Mouse (Mus musculus) ZHBTc4 (cell line): ENCODE data around the gene 9130008F23Rik.
A peak's percentile ranks its signal among the peaks of the same experiment; 100 is the strongest.

ENCODE experiments used
- DNase-seq: peaks from one replicate; pipeline ENCODE4 v3.0.0-alpha.2; 2011; ENCODE audit warnings: low read depth, low spot score

The 9130008F23Rik gene

DNA sequence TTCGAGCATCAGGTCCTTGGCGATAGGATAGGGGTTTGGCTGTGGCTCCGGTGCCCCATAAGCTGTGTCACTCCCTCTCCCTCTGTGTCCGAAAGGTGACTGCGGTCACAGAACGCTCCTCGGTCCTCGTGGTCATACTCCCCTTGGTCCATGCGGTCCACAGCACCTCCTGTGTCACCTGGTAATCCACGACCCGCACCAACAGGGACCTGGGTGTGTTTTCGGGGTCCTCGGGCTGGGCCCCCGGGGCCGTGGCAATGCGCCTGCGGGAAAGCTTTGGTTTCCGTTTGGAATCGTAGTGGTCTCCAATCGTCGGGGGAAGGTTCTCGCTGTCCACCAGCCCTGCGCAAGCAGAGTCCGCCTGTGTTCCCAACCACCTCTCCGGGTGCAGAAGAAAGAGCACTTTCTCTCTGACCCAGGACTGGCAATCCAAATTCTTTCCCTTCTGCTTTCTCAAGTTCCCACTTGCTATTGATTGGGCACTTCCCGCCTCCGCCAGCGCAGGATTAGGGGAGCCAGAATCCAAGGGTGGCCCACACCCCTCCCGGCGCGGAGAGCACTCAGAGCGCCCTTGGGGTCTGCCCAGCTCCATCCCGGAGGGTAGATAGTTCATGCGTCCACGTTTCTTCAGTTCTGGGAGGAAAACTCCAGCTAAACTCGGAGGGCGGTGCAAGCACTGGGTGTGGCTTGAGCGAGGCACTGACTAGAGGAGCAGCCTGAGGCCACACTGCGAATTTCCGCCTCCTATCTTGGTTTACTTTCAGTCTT lies at the start of gene 9130008F23Rik:
9130008F23Rik (minus strand) TSS at position 636 of the 768 bp plus-strand sequence.
- peak; percentile 38 for DNase-seq

DNA sequence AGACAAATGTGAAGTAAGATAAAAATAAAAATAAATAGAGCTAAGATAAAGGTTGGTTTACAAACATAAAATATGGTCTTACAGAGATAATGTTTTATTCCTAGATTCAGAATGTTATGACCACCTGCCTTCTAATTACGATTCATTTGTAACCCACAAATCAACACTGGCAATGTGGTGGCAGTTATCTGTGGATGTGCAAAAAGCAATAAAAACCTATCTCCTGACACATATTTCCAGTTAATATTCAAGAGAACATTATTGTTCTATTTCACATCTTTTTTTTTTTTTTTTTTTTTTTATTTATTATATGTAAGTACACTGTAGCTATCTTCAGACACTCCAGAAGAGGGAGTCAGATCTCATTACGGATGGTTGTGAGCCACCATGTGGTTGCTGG lies 35.1 kb upstream of the 9130008F23Rik start:
- DNase-seq: no peak

DNA sequence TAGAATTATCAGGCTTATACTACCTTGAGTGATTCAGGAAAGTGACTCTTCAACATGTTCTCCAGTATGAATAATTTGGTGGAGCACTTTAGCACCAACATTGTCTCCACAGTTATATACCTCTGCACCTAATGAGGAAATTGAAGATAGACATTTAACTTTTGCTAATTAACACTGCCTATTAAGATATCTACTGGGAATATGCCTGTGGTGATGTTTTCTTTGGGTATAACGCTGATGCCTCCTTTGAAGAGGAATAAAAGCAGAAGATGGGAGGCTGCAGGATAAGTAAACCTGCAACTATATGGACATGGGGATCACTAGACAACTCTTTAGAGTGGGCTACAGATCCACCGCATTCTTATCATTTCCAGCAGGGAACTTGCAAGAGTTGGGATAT lies 33.9 kb upstream of the 9130008F23Rik start, which contains the start of gene Glyatl3:
Glyatl3 (minus strand) TSS at position 101 of the 400 bp plus-strand sequence.
- DNase-seq: no peak

DNA sequence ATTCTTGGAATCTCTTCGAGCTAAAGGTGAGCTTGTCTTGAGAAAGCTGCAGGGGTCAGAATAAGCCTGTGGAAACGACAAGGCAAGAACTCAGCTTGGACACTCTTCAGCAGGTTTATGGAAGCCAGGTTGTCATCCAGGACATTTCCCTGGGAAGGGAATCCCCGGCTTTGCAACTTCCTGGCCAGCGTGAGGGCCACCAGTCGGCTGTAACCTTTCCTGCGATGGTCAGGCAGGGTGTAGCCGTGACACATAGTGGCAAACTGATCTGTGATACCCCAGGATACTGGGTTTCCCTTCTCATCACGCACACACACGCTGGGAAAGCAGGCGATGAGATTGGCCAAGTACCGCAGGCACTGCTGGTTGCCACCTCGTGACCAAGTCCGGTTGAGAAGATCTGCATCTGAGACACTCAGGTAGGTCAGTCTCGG lies 24.4 kb upstream of the 9130008F23Rik start:
- peak; percentile 50 for DNase-seq

DNA sequence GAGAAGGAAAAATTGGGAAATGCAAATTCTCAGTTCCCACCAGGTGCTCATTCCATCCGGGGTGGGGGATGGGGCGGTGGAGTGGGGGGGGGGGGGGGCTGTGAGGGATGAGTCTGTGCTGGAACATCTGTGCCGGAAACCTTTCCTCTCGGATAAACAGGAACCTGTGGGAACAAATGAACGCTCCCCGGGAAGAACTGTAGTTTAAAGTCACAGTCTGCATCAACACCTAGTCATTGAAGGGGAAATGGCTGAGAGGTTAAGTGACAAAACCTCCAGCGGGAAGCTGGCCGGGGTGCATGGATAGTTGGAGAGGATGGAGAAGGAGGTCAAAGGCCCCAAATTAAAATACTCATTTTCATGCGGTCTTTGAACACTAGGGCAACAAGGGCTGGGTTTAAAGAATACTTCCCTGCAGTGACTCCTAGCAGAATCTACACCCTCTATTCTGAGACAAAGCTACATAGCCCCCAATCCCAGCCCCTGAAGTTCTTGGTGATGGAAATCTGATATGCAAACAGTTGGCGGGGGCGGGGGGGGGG lies 23.8 kb upstream of the 9130008F23Rik start:
- DNase-seq: peak; percentile 50

DNA sequence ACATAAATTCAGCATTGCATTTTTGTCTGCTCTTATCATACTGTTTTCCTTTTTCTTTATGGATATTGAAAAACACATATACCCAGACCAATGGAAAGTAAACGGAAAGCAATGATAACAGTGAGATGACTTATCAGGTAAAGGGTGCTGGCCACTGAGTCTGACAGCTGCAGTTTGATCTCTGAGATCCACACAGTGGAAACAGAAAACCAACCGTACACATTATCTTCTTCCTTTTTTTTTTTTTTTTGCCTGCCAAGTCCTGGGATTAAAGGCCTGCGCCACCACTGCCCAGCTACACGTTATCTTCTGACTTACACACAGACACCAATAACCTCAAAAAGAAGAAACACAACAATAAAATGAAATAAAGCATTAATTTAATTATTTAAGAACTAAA lies 23.0 kb upstream of the 9130008F23Rik start:
- no peak for DNase-seq

DNA sequence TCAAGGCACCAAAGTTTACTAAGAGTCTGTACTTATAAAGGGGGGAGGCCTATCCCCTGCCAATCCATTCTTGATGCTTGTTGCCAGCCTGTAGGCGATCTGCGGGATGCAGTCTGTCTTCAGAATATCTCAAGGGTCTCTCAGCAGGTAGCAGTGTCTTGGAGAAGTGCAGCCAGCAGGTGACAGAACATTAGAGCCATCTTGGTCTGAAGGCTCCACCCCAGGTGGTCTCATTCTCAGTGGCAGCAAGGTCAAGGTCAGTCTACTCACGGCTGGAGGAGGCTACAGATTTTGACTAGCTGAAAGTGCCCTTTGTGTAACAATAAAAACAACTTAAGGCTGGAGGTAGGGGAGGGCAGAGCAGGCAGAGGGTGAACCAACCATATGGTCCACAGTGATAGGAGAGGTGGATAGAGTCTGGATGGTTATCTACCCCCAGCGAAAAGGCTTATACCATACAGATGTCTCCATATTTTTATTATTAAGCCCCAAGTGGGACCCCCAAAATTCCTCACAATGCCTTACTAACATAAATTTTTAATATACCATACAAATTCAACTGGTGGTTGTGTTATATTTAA lies 19.5 kb upstream of the 9130008F23Rik start:
- peak; percentile 85 for DNase-seq

DNA sequence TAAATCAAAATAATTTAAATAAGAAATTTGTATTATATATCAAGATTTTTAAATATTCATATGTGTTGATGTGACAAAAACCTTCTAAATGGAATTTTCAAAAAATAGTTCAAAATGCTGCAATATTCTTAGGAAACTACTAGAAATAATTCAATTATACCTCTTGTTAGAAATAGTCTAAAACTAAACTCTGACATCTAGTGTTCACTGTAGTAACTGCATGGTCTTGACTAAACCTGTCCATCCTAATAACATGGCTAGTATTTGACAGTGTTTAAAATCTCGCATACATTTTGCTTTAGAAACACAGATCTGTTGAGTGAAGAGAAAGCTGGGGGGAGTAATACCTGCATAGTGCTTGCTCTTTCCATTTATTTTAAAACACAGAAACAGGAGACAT lies 16.5 kb upstream of the 9130008F23Rik start:
- peak; percentile 39 for DNase-seq

DNA sequence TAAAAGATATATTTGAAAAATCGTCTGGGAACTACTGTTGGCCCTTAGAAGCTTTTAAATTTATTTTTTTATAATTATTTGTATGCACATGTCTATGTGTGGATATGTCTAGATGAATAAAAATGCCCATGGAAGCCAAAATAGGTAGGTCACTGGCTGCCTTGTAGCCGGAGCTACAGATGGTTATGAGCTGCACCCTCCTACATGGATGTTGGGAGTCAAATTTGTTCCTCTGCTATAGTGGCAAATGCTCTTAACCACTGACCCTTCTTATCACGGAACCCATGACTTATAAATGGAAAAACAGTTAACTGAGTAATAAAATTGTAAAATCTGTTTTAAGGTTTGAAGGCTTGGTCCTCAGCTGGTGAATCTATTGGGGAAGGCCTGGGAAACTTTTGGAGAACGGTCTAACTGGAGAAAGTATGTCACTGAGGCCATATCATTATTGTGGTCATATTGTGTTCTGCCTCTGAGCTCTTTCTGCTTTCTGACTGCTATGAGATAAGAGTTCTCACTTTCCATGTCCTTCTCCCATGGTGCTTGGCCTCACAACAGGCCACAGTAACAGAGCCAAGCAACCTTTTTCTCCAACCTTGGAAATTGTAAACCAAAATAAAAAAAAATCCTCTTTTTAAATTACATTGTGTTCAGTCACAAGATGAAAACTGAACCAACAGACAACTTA lies 7.6 kb upstream of the 9130008F23Rik start:
- no peak for DNase-seq

DNA sequence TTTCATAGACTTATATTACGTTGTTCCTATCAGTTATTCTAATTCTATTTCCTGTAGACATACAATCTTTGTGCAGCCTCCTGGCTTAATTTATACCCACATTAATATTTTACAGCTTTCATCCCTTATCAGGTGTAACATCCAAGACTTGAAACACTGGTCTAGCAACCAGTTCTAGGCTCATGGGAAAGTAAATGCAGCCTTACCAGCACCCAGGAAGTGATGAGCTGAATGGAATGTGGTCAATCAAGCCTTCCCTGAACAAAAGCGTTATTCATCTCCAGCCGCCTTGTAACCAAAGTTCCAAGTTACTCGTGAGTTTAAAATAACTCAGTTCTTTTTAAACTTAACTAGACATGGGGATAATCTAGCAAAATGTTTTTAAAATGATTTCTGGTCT lies 4.8 kb upstream of the 9130008F23Rik start:
- DNase-seq: no peak

DNA sequence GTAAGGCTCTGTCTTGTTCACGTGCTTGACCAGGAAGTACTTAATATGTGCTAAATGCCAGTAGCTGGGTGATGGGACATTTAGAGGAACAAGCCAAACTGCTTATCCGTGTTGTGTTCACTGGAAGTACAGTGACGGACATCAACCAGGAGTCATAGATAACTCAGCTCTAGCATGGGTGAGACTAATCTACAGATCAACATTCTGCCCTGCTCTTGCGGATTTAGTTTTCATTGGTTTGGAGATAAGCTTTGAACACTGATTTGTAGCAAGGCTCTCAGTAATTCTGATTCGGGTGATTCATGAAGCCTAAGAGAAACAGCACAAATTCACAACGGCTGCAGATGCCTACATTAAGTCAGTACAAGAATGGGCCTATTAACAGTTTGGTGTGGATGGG lies 1.8 kb upstream of the 9130008F23Rik start:
- no peak for DNase-seq

DNA sequence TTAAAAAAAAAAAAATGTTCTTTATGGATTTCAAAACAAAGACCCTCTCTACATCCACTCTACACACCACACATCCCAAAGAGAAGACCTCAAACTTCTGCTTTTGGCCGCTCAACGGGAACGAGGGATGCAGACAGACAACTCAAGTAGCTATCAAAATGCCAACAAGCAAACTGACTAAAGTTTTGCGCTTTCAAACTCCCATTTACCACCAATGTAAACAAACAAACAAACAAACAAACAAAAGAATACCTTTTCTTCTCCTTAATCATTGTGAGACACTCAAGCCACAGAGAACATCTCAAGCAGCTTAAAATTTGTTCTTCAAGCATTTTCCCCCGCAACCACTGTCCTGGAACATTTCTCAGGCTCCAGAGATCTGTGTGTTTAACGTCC lies 833 bp downstream of the 9130008F23Rik start:
- DNase-seq: no peak

DNA sequence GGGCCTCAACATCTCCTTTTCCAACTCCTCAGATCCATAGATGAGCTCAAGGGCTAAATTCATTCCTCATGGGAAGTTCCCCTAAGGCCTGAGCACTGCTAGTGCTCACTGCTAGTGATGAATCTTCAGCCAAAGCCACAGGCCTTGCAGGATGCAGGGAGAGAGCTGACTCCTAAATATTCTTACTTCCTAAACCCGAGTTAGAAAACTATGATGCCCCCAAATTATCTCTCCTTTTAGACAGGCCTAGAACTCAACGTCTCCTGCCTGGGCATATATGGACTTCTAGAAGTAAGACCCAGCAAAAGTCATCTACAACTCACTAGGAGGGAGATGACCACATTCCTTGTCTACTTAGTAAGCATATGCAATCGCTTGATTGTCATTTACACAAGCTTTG lies 2.6 kb downstream of the 9130008F23Rik start:
- no peak for DNase-seq

DNA sequence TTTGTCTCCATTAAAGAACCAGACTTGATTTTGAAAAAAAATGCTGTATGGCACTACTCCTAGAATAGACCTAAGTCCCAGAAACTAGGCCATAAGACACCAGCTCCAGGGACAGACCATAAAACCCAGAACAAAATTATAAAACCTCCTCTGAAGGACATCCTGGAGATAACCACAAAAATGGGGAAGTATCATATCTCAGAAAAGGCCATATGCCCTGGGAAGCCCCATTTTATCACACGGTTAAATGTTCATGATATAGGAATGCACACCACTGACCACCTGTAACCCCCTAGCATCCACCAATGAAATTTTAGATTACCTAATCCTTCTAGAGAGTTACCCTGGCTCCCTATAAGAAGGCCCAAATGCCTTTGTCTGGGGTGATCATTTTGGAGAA lies 4.8 kb downstream of the 9130008F23Rik start:
- DNase-seq: no peak

DNA sequence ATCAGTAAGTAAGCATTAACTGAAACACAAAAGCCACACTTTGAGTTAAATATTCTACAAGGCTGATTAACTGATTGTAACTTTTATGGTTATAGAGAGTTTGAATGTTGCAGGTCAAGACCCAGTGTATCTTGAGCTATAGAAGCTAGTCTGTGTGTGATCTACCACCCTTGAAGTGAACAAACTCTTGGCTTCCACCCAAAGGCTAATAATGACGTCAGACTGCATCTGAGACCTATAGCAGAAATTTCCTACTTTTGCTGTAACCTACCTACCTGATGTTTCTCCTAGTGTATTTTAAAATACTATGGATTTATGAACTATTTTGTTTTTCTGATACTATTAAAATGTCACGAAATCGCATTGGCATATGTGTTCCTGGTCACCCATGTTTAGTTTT lies 5.7 kb downstream of the 9130008F23Rik start:
- no peak for DNase-seq

DNA sequence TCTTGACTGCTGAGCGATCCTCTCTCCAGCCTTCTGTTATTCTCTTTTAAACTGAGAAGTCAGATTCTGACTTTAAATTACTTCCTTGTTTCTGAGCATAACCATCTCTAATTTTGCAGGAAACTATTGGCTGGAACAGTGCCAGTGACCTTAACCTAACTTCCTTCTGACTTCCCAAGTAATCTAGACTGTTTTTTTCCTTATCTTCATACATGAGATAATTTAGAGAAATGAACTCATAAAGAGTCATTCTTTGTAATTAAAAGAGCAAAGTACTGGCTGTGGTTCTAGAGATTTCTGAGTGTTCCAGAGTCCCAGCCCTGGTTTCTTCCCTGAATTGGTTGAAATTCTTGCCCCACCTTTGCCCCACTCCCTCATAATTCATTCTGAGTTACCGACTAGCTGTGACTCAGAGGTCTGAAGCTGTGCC lies 6.8 kb downstream of the 9130008F23Rik start:
- no peak for DNase-seq

DNA sequence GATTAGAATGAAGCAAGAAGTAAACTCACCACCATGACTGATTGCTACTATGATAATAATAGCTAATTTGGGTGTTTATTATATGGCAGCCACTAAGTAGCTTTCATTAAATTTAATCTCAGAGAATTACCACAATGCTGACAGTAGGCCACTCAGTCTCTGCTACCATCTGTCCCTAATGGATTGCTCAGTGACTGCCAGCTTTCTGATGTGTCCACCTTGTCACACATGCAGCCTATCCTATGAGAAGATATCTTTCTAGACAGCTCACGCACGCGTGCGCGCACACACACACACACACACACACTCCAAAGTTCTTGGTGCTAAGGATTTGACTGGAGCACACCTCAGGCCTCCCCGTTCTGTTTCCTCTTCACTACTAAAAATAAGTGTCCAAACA lies 7.7 kb downstream of the 9130008F23Rik start:
- no peak for DNase-seq

DNA sequence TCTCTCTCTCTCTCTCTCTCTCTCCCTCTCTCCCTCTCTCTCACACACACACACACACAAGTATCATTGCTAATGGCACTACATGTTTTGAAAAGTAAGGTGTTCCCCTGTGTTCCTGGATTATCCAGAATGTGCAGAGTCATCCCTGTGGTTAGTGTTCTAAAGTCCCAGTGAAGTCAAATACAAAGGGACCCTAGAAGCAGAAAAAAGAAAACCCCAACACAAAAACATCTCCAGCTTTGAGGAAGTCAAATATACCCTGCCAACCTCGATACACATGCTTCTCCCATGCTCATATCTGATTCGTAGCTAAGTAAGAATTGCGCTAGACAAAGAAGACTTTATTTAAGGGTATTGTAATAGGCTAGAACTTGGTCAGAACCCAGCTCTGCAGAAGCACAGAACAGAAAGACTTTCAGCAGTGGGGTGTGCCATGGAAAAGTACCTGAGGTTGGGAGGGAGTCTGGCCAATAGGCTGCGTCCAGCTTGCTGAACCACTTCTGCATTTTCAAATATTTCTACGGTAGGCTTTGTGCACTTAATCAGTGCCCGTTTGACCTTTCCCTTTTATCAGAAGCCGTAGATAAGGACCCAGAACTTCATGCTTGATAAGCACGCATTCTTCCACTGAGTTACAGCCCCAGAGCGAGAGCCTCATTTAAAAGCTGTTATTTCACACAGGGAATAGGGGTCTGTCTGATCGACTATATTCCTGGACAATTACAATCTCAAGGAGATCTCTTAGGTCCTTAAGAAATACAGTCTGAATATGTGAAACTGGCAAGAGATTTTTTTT lies 11.2 kb downstream of the 9130008F23Rik start:
- no peak for DNase-seq

DNA sequence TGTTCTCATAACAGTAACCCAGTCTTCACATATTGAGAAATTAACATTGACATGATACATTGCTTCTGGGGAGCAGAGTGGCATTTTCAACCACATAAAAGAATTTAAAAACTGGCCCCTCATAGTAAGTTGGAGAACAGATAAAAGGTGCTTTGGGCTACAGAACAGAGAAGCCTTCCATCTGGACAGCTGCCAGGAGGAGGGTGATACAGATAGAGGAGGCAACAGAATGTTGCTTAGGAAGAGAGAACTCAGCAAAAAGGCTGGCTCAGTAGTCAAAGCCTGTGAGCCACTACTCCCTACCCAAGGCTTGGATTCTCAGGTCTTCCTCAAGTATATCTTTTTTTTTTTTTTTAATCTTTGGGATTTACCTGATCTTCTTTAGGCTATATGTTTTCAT lies 25.3 kb downstream of the 9130008F23Rik start:
- DNase-seq: no peak

DNA sequence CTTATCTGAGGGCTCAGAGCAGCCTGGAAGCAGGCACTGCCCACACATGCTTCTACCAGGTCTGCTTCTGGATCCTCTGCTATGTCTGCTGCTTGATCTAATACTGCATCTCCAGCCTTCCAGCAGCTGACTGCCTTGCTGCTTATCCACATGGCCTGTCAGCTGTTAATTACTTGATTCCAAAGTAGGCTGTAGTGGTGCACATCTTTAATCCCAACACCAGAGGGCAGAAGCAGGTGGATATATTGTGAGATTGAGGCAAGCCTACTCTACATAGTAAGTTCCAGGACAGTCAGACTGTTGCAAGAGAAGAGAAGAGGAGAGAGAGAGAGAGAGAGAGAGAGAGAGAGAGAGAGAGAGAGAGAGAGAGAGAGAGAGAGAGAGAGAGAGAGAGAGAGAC lies 43.1 kb downstream of the 9130008F23Rik start:
- peak; percentile 61 for DNase-seq

DNA sequence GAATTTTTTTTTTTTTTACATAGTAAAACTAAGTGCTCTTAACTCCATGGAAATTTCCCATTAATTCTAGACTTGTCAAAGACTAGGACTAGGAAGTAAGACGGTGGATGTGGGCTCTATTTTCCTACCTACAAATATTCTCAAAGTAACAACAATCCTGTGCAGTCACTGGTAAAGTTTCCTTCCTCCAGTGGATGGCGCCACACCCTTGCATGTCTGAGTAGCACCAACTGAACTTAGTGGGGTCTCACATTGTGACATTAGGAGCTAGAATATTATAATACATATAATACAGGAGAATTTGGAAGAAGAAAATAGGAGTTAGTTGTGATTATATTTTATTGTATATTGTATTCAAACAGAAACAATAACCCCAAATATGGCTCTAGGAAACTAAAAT lies 48.5 kb downstream of the 9130008F23Rik start:
- DNase-seq: peak; percentile 13
